Mouse (Mus musculus) CD4-positive, CD25-positive, alpha-beta regulatory T cell, adult 2 months (primary cell): ENCODE measurements around the gene D7Ertd443e.
A peak's percentile ranks its signal among the peaks of the same experiment; 100 is the strongest.

ENCODE experiments used
- DNase-seq: peaks from one replicate; pipeline ENCODE4 v3.0.0-alpha.2; 2012; ENCODE audit warnings: low read depth, low spot score

Gene D7Ertd443e

DNA sequence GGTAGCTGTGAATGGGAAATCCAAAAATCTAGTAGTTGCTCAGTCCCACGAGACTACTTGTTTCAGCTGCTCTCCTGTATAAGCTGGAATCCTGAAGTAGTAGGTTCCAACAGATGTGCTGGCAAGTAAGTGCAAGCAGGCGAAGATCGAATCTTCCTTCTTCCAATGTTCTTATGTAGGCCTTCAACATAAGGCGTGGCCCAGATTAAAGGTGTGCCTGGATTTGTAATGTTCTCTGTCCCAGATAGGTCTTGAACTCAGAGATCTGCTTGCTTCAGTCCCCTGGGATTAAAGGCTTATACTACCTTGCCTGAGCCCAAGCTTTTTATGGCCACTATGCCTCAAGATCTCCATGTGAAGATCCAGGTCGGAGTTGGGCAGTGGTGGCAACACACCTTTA is at the start of gene D7Ertd443e:
Gene D7Ertd443e (minus strand): TSS at position 101 of the 400 bp plus-strand sequence.
- no peak for DNase-seq

DNA sequence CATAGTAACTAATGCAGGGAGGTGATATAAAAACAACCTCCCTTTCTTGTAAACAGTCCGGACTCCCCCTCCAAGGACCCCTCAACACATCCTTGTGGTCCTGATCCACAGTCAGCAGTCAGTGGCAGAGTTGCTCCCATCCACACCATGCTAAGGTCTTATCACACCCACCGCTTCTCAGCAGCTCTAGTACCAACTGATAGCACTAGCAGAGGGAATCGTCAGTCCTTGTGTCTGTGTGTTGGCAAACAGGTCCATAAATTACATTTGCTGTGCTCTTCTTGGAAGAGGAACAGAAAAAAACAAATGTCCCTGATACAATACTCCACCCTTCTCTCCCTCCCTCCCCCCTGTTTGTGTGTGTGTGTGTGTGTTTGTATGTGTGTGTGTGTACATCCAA is 46.2 kb upstream of the D7Ertd443e start:
- no peak for DNase-seq

DNA sequence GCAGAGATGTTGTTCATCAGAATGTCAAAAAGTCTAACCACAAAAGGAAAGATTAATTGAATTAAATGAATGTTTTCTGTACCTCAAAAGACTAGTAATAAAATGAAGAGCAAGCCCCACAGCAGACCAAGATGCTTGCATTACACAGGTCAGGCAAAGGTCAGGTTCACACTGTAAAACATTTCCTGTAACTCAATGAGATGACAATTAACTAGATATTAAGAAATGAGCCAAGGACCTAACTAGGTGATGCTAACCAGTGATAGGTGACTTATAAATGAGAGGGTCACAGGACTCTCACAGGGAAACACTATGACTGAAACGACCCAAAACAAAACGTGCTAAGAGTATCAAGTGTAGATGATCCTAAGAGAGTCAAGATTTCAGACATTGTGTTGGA is 43.2 kb upstream of the D7Ertd443e start:
- no peak for DNase-seq

DNA sequence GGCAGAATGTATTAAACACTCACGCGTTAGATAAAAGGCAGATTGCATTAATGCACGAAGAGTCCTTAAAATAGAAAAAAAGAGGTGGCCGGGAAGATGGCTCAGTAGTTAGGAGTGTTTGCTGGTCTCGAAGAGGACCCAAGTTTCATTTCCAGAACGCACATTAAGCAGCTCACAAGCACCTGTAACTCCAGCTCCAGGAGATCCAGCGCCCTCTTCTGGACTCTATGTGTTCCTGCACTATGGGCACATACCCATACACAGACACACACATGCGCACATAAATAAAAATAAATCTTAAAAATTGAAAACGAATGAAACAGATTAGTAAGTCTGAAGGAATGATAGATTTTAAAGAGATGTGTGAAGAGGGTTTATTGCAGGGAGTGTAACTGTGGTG is 29.6 kb upstream of the D7Ertd443e start:
- DNase-seq: no peak

DNA sequence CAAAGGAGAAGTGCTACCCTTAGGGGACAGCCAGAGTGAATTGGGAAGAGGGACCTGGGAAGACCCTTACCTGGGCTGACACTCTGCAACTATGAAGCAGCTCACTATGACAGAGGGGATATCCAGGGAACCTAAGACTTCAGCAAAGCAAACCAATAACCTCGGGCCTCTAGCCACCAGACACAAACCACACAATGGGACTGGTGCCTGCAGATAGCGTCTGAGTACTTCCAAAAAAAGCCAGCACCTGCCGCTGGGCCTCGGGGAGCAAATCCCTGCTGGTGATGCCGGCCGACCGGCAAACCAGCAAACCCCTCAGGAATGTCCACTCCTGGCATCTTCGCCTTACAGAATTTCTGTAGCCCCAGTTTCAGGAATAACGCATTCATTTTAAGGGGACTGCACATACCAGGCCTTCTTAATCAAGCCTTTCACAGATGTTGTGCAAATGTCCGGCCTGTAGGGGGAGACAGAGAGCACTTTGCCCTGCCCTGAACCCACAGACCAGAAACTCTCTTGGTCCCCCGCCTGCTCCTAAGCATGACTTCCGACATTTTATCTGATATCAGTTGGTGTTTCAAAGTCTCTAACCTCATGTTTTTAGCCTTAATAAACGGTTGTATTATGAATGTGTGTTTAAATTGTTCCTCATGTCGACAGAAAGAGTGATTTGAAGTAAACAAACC is 28.7 kb upstream of the D7Ertd443e start:
- no peak for DNase-seq

DNA sequence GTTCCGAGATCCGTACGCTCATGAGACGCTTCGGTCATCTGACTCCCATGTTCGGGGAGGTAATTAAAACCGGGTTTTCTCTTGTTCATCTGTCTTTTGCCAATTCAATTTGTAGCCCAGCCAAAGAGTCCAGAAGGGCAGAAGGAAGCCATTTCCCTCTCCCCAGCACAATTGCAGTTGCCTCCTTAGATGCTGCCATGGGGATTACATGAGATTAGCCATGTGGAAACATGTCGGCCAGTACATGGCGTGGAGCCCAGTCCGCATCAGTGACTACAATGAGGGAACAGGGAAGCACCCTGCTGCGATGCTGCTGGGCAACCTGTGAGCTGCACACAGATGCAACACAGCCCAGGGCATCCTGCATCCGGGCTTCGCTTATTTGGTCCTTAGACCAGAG is 23.2 kb upstream of the D7Ertd443e start:
- no peak for DNase-seq

DNA sequence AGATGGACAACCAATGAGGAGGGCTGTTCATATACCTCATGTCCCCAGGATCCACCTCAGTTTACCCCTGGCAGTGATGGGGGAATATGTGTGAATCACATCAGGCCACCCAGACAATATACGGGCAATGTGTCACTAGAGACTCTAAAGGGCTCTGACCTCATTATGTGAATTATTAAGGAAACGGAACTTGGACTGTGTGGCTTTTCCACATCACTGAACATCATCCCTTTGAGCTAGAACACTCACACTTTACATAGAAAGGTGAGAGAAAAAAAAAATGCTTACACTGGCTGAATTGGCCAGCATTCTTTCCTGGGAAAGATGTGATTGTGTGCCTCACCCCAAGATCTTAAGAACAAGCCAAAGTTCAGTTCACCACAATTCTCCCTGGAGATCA is 15.3 kb upstream of the D7Ertd443e start:
- no peak for DNase-seq

DNA sequence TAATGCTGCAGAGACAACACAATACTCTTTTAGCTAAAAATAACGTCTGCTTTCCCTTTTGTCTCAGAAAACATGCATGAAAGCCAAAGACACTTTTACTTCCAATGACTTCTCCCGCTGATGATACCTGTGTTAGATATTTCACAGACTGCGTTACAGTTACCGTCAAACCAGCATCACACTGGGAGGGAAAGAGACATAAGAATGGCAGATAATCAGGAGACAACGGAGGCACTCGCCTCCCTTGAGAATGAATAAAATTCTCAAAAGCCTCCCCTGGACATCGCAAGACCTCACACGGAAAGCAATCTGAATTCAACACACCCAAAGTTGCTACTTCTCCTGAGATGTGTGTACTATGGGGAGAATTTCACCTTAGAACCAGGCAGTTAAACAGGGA is 11.3 kb upstream of the D7Ertd443e start:
- DNase-seq: no peak

DNA sequence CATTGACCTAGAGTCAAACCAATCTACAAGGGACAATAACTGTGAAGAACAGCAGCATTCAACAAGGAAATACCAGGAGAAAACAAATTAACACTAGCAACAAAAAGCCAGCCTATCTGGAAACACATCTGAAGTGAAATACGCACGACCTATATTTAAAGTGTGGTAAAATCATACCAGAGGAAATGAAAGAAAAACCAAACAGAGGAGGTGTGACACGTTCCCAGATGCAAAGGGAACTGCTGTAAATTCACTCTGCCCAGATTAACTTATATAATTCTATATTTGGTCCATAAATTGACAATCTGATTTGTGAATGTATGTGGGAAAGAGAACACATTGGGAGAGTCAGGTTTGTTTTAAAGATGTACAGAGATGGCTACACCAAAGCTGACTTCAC is 2.7 kb downstream of the D7Ertd443e start:
- no peak for DNase-seq

DNA sequence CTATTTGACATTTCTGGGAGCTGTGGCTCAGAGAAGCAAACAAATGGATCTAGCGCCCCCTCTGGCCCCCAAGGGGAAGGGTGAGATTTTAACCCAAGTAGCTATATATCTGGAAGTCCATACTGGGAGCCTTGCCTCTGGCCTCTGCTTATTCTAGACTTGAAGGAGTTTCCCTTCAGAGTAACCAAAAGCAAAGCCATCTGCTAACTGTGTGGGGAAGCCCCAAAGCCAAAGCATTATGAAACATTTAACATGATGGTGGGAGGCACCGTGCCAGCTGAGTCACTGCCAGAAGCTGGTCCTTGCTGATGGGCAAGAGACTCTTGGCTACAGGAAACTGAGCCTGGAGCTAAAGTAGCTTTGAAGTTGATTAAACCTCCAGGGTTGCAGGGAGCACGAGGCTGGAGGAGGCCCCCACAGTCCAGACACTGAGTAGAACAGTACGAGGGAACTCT is 4.0 kb downstream of the D7Ertd443e start:
- DNase-seq: no peak

DNA sequence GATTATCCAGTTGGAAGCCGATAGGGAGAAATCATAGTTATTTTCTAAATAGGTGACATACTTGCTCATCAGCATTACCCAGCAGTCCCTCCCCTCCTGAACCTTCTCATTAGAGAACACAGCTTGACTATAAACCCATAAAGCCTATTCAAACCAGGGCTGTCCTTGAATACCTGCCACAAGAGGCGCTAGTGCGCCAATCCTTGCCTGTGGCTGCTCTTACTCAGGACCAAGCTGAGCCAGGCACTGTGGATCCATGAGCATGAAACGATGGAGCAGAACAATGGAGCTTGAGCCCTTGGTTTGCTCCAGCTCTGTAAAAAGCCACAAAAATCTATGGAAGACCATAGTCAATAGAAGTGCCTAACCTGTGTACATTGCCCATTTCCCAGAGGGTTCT is 7.2 kb downstream of the D7Ertd443e start:
- no peak for DNase-seq

DNA sequence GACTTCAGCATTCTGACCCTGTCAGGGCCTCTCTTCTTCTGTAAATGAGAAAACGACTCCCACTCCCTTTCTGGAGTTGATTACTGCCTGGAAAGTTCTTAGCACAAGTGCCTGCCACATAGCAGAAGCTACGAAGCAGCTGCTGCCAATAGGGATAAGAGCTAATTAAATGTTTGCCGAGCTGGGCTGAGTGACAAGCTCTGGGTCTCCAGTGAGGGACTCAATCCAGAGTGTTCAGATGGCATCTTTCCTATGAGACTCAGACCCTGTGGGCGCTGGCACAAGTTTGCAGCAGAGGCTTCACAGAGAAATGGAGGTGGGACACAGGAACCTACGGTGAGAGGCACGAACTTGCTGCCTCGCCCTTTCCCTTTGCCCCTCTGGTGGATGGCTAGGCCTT is 8.7 kb downstream of the D7Ertd443e start:
- DNase-seq: no peak

DNA sequence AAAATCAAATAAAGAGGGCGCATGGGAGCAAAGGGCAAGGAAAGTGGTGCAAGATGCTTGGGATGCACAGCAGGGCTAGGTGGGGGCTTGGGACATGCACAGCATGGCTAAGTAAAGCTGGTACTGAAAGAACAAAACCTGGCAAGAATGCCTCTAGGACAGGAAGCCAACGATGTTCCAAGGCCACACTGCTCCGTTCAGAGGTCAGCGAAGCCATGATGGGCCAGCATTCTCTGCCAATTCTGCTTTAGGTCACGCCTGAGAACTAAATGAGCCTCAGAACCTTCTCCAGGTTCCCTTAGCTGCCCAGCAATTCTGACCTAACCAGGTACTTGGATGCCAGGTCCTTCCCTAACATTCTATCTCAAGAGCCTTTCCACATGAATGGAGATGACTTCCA is 13.2 kb downstream of the D7Ertd443e start:
- no peak for DNase-seq

DNA sequence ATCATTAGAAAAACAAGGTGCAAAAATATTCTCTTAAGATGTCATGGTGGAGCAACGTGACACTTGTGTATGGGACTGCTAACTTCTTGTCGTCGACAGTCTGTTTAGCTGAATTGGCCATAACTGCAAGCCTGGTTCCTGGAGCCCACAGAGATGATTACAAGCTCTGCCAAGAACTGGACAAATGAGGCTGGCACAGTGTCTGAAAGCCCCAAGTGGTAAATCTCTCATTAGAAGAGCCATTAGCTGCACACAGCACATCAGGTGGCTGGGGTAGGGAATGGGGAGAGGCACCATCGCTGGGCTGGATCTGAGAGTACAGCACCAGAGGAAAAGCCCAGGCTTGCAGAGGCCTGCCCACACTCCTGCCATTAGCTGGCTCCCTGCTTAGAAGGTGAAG is 16.2 kb downstream of the D7Ertd443e start:
- no peak for DNase-seq

DNA sequence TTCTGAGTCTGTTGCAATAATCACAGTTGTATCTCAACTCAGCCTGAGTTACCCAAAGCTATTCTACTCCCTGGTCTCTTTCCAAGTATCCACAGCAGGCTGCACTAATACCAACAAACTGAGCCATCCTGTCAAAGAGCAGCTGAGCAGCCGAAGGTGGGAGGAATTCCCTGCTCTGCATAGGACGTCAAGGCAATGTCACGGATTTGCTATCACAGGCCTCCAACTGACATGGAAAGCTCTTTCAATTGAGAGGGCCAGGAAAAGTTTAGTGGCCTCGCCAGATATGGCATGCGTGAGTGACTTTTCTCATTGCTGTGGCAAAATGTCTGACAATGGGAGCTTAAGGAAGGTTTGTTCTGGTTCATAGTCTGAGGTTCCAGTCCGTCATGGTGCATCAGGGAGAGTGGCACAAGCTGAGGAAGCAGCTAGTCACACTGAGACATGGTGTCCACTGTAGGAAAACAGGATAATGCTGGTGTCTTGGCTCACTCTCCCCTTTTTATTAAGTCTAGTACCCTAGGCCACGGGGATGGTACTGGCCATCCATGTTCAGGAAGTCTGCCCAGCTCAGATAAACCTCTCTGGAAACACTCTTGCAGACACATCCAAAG is 23.1 kb downstream of the D7Ertd443e start:
- no peak for DNase-seq

DNA sequence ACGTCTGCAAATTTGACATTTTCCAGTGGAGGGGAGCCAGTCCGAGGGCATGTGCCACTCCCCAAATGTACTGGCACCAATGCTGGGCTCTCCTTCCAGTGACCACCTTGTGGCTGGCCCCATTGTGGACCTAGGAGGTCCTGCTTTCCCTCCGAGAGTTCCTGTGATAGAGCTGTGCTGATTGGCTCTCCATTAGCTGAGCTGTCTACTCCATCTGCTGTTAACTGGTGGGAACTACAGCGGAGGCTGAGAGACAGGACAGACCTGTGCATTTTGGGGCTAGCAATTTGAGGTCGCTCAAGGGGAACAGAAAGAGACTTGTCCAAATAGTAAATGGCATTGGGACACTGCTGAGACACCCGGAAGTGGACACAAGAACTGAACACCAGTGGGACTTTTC is 36.6 kb downstream of the D7Ertd443e start:
- no peak for DNase-seq

DNA sequence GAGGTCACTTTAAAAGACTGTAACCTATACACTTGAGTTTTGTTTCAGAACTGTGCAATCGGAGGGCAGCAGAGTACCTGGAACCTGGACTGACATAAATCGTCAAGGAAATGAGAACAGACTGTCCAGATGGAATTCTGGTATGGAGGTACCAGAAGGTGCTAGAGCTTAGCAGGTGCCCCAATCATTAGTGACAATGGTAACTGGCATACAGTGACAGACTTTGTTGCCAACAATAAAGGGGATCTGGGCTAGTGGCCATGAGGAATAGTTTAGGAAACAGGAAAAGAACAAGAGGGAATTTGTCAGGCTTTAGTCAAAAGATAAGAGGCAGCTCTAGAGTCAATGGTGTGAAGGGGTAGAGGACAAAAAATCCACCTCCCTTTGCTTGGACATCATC is 43.3 kb downstream of the D7Ertd443e start:
- no peak for DNase-seq

DNA sequence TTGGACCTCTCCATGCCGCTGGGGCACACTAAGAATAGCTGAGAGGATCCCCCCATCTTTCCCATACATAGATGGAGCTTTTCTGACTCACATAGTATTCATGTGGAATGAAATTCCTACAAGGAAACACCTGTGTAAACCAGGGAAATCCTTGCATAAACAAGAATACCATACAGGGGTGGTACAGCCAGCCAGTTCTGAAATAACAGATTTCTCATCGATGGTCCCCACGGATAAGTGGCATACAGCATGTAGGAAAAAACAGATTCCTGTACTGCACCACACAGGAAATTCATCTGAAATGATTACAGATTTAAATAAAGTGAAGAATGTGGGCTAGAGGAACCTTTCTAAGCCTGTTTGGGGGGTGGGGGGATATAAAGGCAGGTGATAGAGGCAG is 49.5 kb downstream of the D7Ertd443e start:
- DNase-seq: no peak

DNA sequence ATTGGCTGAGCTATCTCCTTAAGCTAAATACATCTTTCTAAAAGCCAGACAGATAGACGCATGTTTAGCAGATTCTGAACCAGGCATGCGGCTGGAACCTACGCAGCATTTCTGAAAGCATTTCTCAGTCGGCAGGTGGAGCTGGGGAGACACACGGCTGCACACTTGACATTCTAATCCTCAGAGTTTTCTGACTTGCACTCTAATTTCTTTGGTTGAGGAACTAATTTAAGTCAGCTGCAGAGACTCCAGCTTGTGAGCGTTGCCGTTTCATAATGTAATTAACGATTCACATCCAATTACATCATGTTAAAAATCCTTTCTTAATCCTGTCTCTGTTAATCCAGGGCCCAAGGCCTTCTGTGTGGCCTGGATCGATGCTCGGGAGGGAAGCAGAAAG is 64.5 kb downstream of the D7Ertd443e start:
- no peak for DNase-seq

DNA sequence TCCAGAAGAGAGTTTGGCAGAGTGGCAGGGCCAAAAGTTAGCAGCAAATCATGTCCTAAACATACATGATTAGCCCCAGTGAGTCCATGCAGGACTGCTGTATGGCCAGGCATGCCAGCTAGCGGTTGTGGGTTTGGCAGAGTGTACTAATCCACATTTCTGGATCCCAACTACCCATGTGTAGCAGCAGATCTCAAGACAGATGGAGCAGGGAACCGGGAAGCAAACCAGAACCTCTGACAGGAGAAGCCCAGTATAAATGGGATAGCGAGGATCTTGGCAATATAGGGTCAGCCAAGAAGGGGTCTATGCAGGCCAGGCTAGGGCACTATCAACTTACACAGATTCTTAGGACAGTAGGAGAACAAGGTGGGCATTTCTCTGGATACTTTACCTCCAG is 83.4 kb downstream of the D7Ertd443e start:
- no peak for DNase-seq

DNA sequence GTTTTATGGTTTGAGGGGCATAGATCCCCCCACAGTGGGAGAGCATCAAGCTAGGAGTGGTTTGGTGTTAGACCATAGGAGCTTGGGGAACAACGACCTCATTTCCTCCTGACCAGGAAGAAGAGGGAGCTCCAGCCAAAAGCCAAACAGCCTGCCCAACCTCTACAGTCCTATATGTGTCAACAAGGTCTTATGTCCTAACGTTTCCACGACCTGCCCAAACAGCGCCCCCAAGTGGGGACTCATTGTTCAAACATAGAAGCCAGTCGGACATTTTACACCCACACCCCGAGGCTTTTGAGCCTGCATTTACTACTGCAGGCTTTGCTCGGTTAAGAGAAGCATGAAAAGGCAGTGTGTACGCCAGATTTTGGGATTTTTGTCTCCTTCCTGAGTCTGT is 84.2 kb downstream of the D7Ertd443e start:
- DNase-seq: peak; percentile 4

DNA sequence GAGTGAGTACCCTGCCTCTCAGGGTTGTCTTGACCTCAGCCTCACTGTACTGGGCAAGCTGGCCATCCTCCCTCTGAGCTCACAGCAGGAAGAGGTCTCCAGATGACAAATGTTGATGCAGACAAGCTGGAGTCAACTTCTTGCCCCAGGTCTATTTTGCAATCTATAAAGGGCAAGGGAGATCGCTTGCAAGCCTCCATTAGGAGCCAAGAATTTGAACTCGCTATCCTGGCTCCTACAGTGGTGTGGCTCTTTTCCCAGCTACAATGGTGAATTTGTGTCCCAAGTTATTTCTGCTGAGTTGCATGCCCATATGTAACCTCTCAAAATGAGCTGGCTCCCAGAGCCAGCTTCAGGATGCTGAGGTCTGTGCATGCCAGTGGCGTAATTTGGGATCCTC is 92.7 kb downstream of the D7Ertd443e start:
- DNase-seq: no peak

DNA sequence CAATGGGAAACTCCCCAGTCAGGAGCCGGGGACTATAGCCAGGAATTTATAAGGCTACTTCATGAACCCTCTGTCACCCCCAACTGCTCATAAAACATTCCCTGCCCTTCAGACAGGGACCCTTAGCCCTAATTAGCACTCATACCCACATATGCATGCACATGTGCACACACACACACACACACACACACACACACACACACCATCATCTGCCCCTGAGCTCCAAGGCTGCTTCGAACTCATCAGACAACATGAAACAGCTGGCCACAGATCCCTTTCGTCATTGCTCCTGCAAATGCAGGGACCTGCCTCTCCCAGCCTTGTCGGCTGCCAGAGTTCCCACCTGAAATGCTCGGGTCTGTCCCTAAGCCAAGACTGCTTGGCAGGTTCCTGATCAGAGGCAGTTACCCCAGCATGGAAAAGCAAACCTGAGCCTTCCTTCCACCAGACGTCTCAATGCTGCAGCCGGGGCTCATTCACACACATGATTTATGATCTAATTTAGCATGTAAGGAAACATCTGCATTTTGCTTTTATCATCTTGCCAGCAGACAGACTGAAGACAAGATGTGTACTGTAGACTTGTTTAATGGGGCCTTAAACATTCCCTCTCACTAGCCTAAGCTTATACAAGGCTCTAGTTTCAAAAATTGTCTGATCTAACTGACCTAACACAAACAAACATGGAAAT is 95.7 kb downstream of the D7Ertd443e start:
- DNase-seq: no peak
